In genomic region chr6:72099281-72099680, GRCm38 (mm10) we compare ENCODE assay signal across 8 mouse cellular contexts. TPM values are rescaled to one million over a fixed set of nuclear protein-coding genes. Genes with fewer than 3 reads are reported as not detected.
A peak's percentile ranks its signal among the peaks of the same experiment; 100 is the strongest.
DNase-seq lines count a peak whose midpoint lies in the region; TF ChIP-seq lines count a peak whose summit lies in the region.

No protein-coding gene starts in this region.

- in situ Hi-C loops in CH12.LX (cut with MboI; ENCODE audit: low pct_ligation_motif_present, low pct_unique_long_range_greater_than_20kb, low sequenced_read_pairs) = no loop called here

- H3K9ac ChIP-seq in CH12.LX (ENCODE audit: insufficient read depth, low read depth) = peak overlapping the region; percentile 44; the same call in 1 of the 2 replicates
- H3K9ac ChIP-seq in liver, adult 2 months (ENCODE audit: low read depth, low read length) = peak overlapping the region; percentile 62

- WGBS in heart, embryonic 10.5 days = 67% methylated on average over 3 of the region's 3 CpGs
- 81% methylated on average over 3 of the region's 3 CpGs for WGBS in forebrain, embryonic 10.5 days
- 26% methylated on average over 3 of the region's 3 CpGs for WGBS in liver, adult 2 months

- no peaks in the 10 kb centered on the region for H3K36me3 ChIP-seq in heart, embryonic 10.5 days
- H3K36me3 ChIP-seq in CH12.LX (replicated peaks in 1 of 2; ENCODE audit: control insufficient read depth in 1 of 2, insufficient read depth in 1 of 2, low read length in 1 of 2) = peaks cover 0 to 9% of the 10 kb centered on the region in 2 experiments
- H3K36me3 ChIP-seq in forebrain, embryonic 10.5 days (replicated peaks) = peaks cover 6% of the 10 kb centered on the region
- H3K36me3 ChIP-seq in liver, adult 2 months (ENCODE audit: control insufficient read depth, insufficient read depth, low read length) = no peaks in the 10 kb centered on the region

- intact Hi-C loops in heart, postnatal 10 days (cut with DNase I) = loop anchor here (2.0 to 5.0 kb wide), 2 partner anchors 66 to 167 kb away; no protein-coding TSS in a partner anchor

- no peaks in the 10 kb centered on the region for H3K27me3 ChIP-seq in heart, embryonic 10.5 days (ENCODE audit: insufficient read depth, poor library complexity, severe bottlenecking)
- H3K27me3 ChIP-seq in CH12.LX (replicated peaks) = no peaks in the 10 kb centered on the region
- H3K27me3 ChIP-seq in forebrain, embryonic 10.5 days (ENCODE audit: poor library complexity, severe bottlenecking) = 0 out of 2 replicates have a peak, but pooled peaks cover 5% of the 10 kb centered on the region
- no peaks in the 10 kb centered on the region for H3K27me3 ChIP-seq in liver, adult 2 months (ENCODE audit: control insufficient read depth, insufficient read depth, low read length)

- H3K79me2 ChIP-seq in CH12.LX (replicated peaks; ENCODE audit: control insufficient read depth, extremely low read depth, insufficient read depth, poor library complexity, severe bottlenecking) = peaks cover 36% of the 10 kb centered on the region
- peaks cover 55% of the 10 kb centered on the region for H3K79me2 ChIP-seq in liver, adult 2 months (ENCODE audit: control insufficient read depth, insufficient read depth, low read length)

- no peak for DNase-seq in heart, embryonic 10.5 days (ENCODE audit: low spot score)
- no peak for DNase-seq in heart, postnatal 10 days
- DNase-seq in CH12.LX (ENCODE audit: extremely low read depth) = no peak
- DNase-seq in forebrain, embryonic 10.5 days (ENCODE audit: extremely low spot score, low spot score) = no peak
- no peak for DNase-seq in liver, adult 2 months (ENCODE audit: extremely low read depth, low read depth, low spot score)
- DNase-seq in urinary bladder, postnatal 25 days (ENCODE audit: low spot score) = no peak
- no peak for DNase-seq in urinary bladder, postnatal 4 days (ENCODE audit: low spot score in 2 of 2)
- no peak for DNase-seq in left cerebral cortex, adult 8-10 months (ENCODE audit: low spot score in 2 of 2)

- H3K4me2 ChIP-seq in CH12.LX (ENCODE audit: insufficient read depth, low read depth, poor library complexity, severe bottlenecking) = peak overlapping the region; percentile 64

- H3K4me1 ChIP-seq in heart, embryonic 10.5 days = peaks cover 73% of the 10 kb centered on the region
- H3K4me1 ChIP-seq in CH12.LX (ENCODE audit: control insufficient read depth in 1 of 2, insufficient read depth in 2 of 2) = peaks cover 14 to 53% of the 10 kb centered on the region in 2 experiments
- H3K4me1 ChIP-seq in forebrain, embryonic 10.5 days = peaks cover 61% of the 10 kb centered on the region
- H3K4me1 ChIP-seq in liver, adult 2 months (ENCODE audit: control insufficient read depth, insufficient read depth, low read length) = peaks cover 22% of the 10 kb centered on the region

- TF ChIP-seq POLR2A in CH12.LX (IDR thresholded peaks at IDR 0.05; ENCODE audit: low read depth, low read length) = no peak
- no peak for TF ChIP-seq POLR2A in liver, adult 2 months (IDR thresholded peaks at IDR 0.05; ENCODE audit: extremely low read depth, insufficient read depth, low read length)

- H3K9me3 ChIP-seq in heart, embryonic 10.5 days = no peaks in the 10 kb centered on the region
- no peaks in the 10 kb centered on the region for H3K9me3 ChIP-seq in CH12.LX (replicated peaks; ENCODE audit: low read length)
- H3K9me3 ChIP-seq in forebrain, embryonic 10.5 days = no peaks in the 10 kb centered on the region

- no peak for TF ChIP-seq CTCF in CH12.LX (conservative IDR thresholded peaks at IDR 0.05 in 1 of 2, IDR thresholded peaks at IDR 0.05 in 1 of 2; ENCODE audit: low read depth in 2 of 2, low read length in 2 of 2)
- no peak for TF ChIP-seq CTCF in liver, adult 2 months (IDR thresholded peaks at IDR 0.05; ENCODE audit: low read depth, low read length)

- H3K27ac ChIP-seq in heart, embryonic 10.5 days = peak overlapping the region; percentile 97; the same call in 1 of the 2 replicates
- H3K27ac ChIP-seq in CH12.LX (ENCODE audit: insufficient read depth, low read depth) = no peak overlapping the region
- H3K27ac ChIP-seq in forebrain, embryonic 10.5 days = 0 out of 2 replicates have a peak overlapping the region, but pooled peaks have one; percentile 94
- H3K27ac ChIP-seq in liver, adult 2 months (replicated peaks; ENCODE audit: insufficient read depth, low read depth, low read length) = peak overlapping the region; percentile 7

- dilution Hi-C loops in CH12.LX (cut with MboI; ENCODE audit: extremely low pct_ligation_motif_present, extremely low pct_unique_long_range_greater_than_20kb, low sequenced_read_pairs) = no loop called here

- no peak for TF ChIP-seq EP300 in CH12.LX (IDR thresholded peaks at IDR 0.05; ENCODE audit: low read length)

- H3K4me3 ChIP-seq in heart, embryonic 10.5 days = peak overlapping the region; percentile 94
- H3K4me3 ChIP-seq in CH12.LX (replicated peaks in 1 of 3; ENCODE audit: low read depth in 2 of 3, low read length in 2 of 3, poor library complexity in 1 of 3) = peak overlapping the region in 1 of 3 experiments; percentile 9
- peak overlapping the region; percentile 68 for H3K4me3 ChIP-seq in forebrain, embryonic 10.5 days
- H3K4me3 ChIP-seq in liver, adult 2 months (ENCODE audit: insufficient read depth, low read depth, low read length) = peak overlapping the region; percentile 88

- TF ChIP-seq RAD21 in CH12.LX (IDR thresholded peaks at IDR 0.05; ENCODE audit: low read depth, low read length) = no peak

TF ChIP-seq in CH12.LX, 34 proteins besides CTCF, POLR2A, EP300 and RAD21:
- TF ChIP-seq SMC3 (IDR thresholded peaks at IDR 0.05; ENCODE audit: low read depth, low read length) (no peak), MYC (IDR thresholded peaks at IDR 0.05; ENCODE audit: low read depth, low read length) (no peak), NRF1 (IDR thresholded peaks at IDR 0.05; ENCODE audit: low read depth, low read length) (no peak), ELF1 (IDR thresholded peaks at IDR 0.05; ENCODE audit: low read depth, low read length) (no peak), POLR2AphosphoS2 (IDR thresholded peaks at IDR 0.05; ENCODE audit: low read depth, low read length) (no peak), IRF4 (IDR thresholded peaks at IDR 0.05; ENCODE audit: low read depth, low read length) (no peak), SIN3A (IDR thresholded peaks at IDR 0.05; ENCODE audit: low read length) (no peak), JUN (IDR thresholded peaks at IDR 0.05; ENCODE audit: insufficient read depth, low read depth, low read length) (no peak), MEF2A (IDR thresholded peaks at IDR 0.05; ENCODE audit: borderline replicate concordance, low read depth, low read length) (no peak)
TF ChIP-seq in CH12.LX: peak in this region for 0.

RNA-seq across cellular contexts. Expression of gene St3gal5, which starts 1.9 kb away (rescaled TPM):
- 59.5 and 64.1 TPM in 2 replicates for polyA plus RNA-seq in heart, embryonic 10.5 days (2016; fragmentation: Nextera tagmentation; extraction: Ambion mirVana)
- 10 to 100 TPM; 22.4 to 36.0 TPM for total RNA-seq in heart, postnatal 10 days (2021)
- total RNA-seq in CH12.LX (2012; rRNA removed) (16.0 and 19.8 TPM in 2 replicates), CH12.LX (2014; rRNA removed) (3.4 and 4.0 TPM in 2 replicates)
- 19.3 and 21.4 TPM in 2 replicates for polyA plus RNA-seq in CH12.LX (2012; ENCODE audit: insufficient read length, low read depth)
- polyA plus RNA-seq in forebrain, embryonic 10.5 days (2016; fragmentation: Nextera tagmentation; extraction: Ambion mirVana) = 36.9 and 38.9 TPM in 2 replicates
- total RNA-seq in liver, adult 2 months (2014; rRNA removed) = 115 and 162 TPM in 2 replicates
- 61.4 and 133 TPM in 2 replicates for polyA plus RNA-seq in liver, adult 2 months (2012; rRNA removed)
- 100 to 1,000 TPM; 157 to 182 (median 165) TPM for total RNA-seq in left cerebral cortex, adult 8-10 months (2022)
